Mouse (Mus musculus) right cerebral cortex, adult 18-20 months (tissue): ENCODE measurements at regions not wholly inside any gene's neighbourhood (a gene's known extent, or its start where the extent isn't known, plus 50 kb on each side); places are given as distances from the start of the nearest gene placed in this dataset.

ENCODE experiments used
- DNase-seq: peaks from one replicate; pipeline ENCODE4 v3.0.0; 2022; ENCODE audit warnings: mixed read lengths

- no peak for DNase-seq
Measured at GRCm38 (mm10) chr11:92967288-92967687, 130.5 kb upstream of the Car10 start.

- no peak for DNase-seq
Measured at GRCm38 (mm10) chr11:92999603-93000002, 98.2 kb upstream of the Car10 start.

- no peak for DNase-seq
Measured at GRCm38 (mm10) chr11:93005991-93006390, 91.8 kb upstream of the Car10 start.

GRCm38 (mm10) chr11:93025981-93026380, 71.8 kb upstream of the Car10 start:
- DNase-seq, result no peak

- peak; percentile 13 for DNase-seq
Measured at GRCm38 (mm10) chr11:93035509-93035908, 62.3 kb upstream of the Car10 start.

- DNase-seq, result peak; percentile 28
Measured at GRCm38 (mm10) chr11:93037846-93038245, 60.0 kb upstream of the Car10 start.

GRCm38 (mm10) chr11:93039325-93039724, 58.5 kb upstream of the Car10 start:
- no peak for DNase-seq

- no peak for DNase-seq
Measured at GRCm38 (mm10) chr11:93040816-93041215, 57.0 kb upstream of the Car10 start.

- peak; percentile 16 for DNase-seq
Measured at GRCm38 (mm10) chr11:93044998-93045397, 52.8 kb upstream of the Car10 start.
